Mouse (Mus musculus) G1E (cell line): ENCODE measurements around the gene Pcbp4.

Experiments used
- CTCF ChIP-seq: IDR thresholded peaks from 2 replicates; pipeline ENCODE4 v1.5.1; 2012; ENCODE audit warnings: low read depth, low read length, inconsistent platforms, mixed read lengths
- GATA1 ChIP-seq: IDR thresholded peaks from 2 replicates; pipeline ENCODE4 v1.6.1; 2012; ENCODE audit warnings: borderline replicate concordance, low read length, inconsistent platforms, mixed read lengths

DNA sequence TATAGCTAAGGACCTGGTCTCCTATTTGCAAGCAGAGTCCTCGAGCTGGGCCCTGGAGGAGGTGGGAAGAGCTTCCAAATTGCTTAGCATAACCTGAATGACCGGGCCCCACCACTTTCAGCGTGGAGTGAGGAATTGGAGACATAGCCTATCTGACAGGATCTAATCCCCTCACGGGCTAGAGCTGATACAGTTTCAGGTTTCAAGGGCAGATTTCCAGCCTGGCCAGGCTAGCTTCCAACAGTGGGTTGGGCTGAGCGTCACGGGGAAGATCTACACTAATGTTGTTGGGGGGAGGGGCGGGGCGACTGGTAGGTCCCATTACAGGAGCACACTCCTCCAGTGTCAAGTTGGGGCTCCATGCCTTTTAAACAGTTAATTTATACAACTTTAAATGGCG is 2.4 kb upstream of the Pcbp4 start:
- TF ChIP-seq GATA1, result no peak
- TF ChIP-seq CTCF, result no peak
